Mouse (Mus musculus) right cerebral cortex, adult 18-20 months (tissue): ENCODE measurements at regions not wholly inside any gene's neighbourhood (a gene's known extent, or its start where the extent isn't known, plus 50 kb on each side); places are given as distances from the start of the nearest gene placed in this dataset.
A peak's percentile ranks its signal among the peaks of the same experiment; 100 is the strongest.

ENCODE experiments used
- DNase-seq: peaks from one replicate; pipeline ENCODE4 v3.0.0; 2022; ENCODE audit warnings: mixed read lengths

GRCm38 (mm10) chr17:52031079-52031478 is 198.0 kb upstream of the Satb1 start:
- no peak for DNase-seq

GRCm38 (mm10) chr17:51986920-51987319 is 153.8 kb upstream of the Satb1 start:
- DNase-seq, result no peak

GRCm38 (mm10) chr17:51986212-51986611 is 153.1 kb upstream of the Satb1 start:
- peak; percentile 1 for DNase-seq

- no peak for DNase-seq
Measured at GRCm38 (mm10) chr17:51979126-51979525, 146.0 kb upstream of the Satb1 start.

- no peak for DNase-seq
Measured at GRCm38 (mm10) chr17:51971444-51971843, 138.4 kb upstream of the Satb1 start.

GRCm38 (mm10) chr17:51966573-51967284 is 133.6 kb upstream of the Satb1 start:
- no peak for DNase-seq

GRCm38 (mm10) chr17:51962529-51963110 is 129.5 kb upstream of the Satb1 start:
- no peak for DNase-seq

GRCm38 (mm10) chr17:51961337-51961736 is 128.2 kb upstream of the Satb1 start:
- peak; percentile 5 for DNase-seq

- DNase-seq, result no peak
Measured at GRCm38 (mm10) chr17:51956275-51956674, 123.2 kb upstream of the Satb1 start.

GRCm38 (mm10) chr17:51937707-51938106 is 104.6 kb upstream of the Satb1 start:
- DNase-seq, result no peak

- DNase-seq, result no peak
Measured at GRCm38 (mm10) chr17:51936071-51936470, 103.0 kb upstream of the Satb1 start.

GRCm38 (mm10) chr17:51926392-51926791 is 93.3 kb upstream of the Satb1 start:
- DNase-seq, result no peak

- no peak for DNase-seq
Measured at GRCm38 (mm10) chr17:51907031-51907430, 73.9 kb upstream of the Satb1 start.

GRCm38 (mm10) chr17:51906418-51906817 is 73.3 kb upstream of the Satb1 start:
- no peak for DNase-seq

GRCm38 (mm10) chr17:51903885-51904284 is 70.8 kb upstream of the Satb1 start:
- no peak for DNase-seq

GRCm38 (mm10) chr17:51899376-51899775 is 66.3 kb upstream of the Satb1 start:
- DNase-seq, result no peak

GRCm38 (mm10) chr17:51896160-51896559 is 63.1 kb upstream of the Satb1 start:
- DNase-seq, result no peak

- DNase-seq, result no peak
Measured at GRCm38 (mm10) chr17:51894278-51894677, 61.2 kb upstream of the Satb1 start.

- no peak for DNase-seq
Measured at GRCm38 (mm10) chr17:51892856-51893255, 59.8 kb upstream of the Satb1 start.

- DNase-seq, result no peak
Measured at GRCm38 (mm10) chr17:51892159-51892558, 59.1 kb upstream of the Satb1 start.
